Mouse (Mus musculus) myocyte (in vitro differentiated cells): ENCODE measurements around the gene Erlin1.

Experiments
- CEBPB ChIP-seq: IDR thresholded peaks from 2 replicates; pipeline ENCODE4 v1.6.1; 2011; ENCODE audit warnings: mild to moderate bottlenecking, moderate library complexity; ENCODE audit not compliant: poor library complexity, insufficient read depth, severe bottlenecking
- E2F4 ChIP-seq: IDR thresholded peaks from one replicate; pipeline ENCODE4 v1.6.1; 2011; ENCODE audit warnings: mild to moderate bottlenecking, control low read depth, moderate library complexity; ENCODE audit not compliant: insufficient read depth
- MAX ChIP-seq: IDR thresholded peaks from one replicate; pipeline ENCODE4 v1.6.1; 2011; ENCODE audit warnings: low read depth, mild to moderate bottlenecking, control low read depth
- MYOD1 ChIP-seq, 3 experiments: IDR thresholded peaks; one replicate each; pipeline ENCODE4 v1.6.1; 2011; ENCODE audit warnings: control low read depth in 2 of 3, low read depth in 2 of 3, mild to moderate bottlenecking in 2 of 3, moderate library complexity in 1 of 3; ENCODE audit not compliant: insufficient read length in 2 of 3, control insufficient read depth in 1 of 3
- POLR2A ChIP-seq: IDR thresholded peaks from one replicate; pipeline ENCODE4 v1.6.1; 2011; ENCODE audit warnings: low read depth, mild to moderate bottlenecking, control low read depth, moderate library complexity; ENCODE audit not compliant: insufficient read length
- POLR2AphosphoS2 ChIP-seq: IDR thresholded peaks from one replicate; pipeline ENCODE4 v1.6.1; 2011; ENCODE audit warnings: low read depth, control low read depth; ENCODE audit not compliant: insufficient read length
- TCF12 ChIP-seq: IDR thresholded peaks from one replicate; pipeline ENCODE4 v1.6.1; 2011; ENCODE audit warnings: mild to moderate bottlenecking, control low read depth; ENCODE audit not compliant: poor library complexity, insufficient read depth, severe bottlenecking
- USF1 ChIP-seq: IDR thresholded peaks from one replicate; pipeline ENCODE4 v1.6.1; 2011; ENCODE audit warnings: low read depth, mild to moderate bottlenecking, control low read depth, moderate library complexity

DNA sequence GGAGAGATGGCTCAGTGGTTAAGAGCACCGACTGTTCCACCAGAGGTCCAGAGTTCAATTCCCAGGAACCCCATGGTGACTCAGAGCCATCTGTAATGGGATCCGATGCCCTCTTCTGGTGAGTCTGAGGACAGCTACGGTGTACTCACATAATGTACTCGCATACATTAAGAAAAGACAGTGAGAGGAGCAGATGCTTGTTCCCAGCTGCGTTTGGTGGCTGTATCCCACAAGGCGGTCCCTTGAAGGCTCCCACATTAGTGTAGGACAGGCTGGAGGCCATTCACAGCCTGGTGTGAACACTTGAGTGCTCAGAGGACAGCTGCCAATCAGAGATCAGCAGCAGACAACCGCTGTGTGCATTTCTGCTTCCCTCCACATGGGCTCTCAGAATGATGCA is 42.1 kb upstream of the Erlin1 start:
- no peak for TF ChIP-seq E2F4
- TF ChIP-seq MYOD1 (IDR thresholded peaks at IDR 0.05; ENCODE audit: control insufficient read depth in 1 of 3, insufficient read length in 2 of 3, low read depth in 2 of 3) = no peak
- TF ChIP-seq POLR2A = no peak
- TF ChIP-seq CEBPB = no peak
- TF ChIP-seq USF1 = no peak
- no peak for TF ChIP-seq POLR2AphosphoS2
- TF ChIP-seq TCF12 = no peak
- no peak for TF ChIP-seq MAX
